Mouse (Mus musculus) intestine, postnatal 0 days (tissue): ENCODE results near the gene Atxn7. TPM values are rescaled to one million over a fixed set of nuclear protein-coding genes. Genes with fewer than 3 reads are reported as not detected.

Experiments
- ATAC-seq: fragments of 200-750 bp; cut with Nextera tagmentation; 2 replicates; pipeline ENCODE4 v1.8.0; 2017; ENCODE audit warnings: mild to moderate bottlenecking, moderate TSS enrichment, moderate library complexity
- H3K27ac ChIP-seq: fragments of 300-500 bp; sonication (generic); 2 replicates; pipeline ENCODE4 v1.5.1; 2014; ENCODE audit warnings: mild to moderate bottlenecking, low read depth, low read length, moderate library complexity
- H3K27me3 ChIP-seq: fragments of 300-500 bp; sonication (generic); replicated peaks from 2 replicates; pipeline ENCODE4 v1.6.1; 2014; ENCODE audit warnings: low read length, mixed read lengths; ENCODE audit not compliant: control insufficient read depth, insufficient read depth
- H3K36me3 ChIP-seq: fragments of 300-500 bp; sonication (generic); 2 replicates; pipeline ENCODE4 v1.6.1; 2014; ENCODE audit warnings: mild to moderate bottlenecking, moderate library complexity; ENCODE audit not compliant: control insufficient read depth, insufficient read depth
- H3K4me1 ChIP-seq: fragments of 300-500 bp; sonication (generic); replicated peaks from 2 replicates; pipeline ENCODE4 v1.6.1; 2014; ENCODE audit warnings: antibody characterized with exemption, low read length, mixed read lengths; ENCODE audit not compliant: control insufficient read depth, insufficient read depth
- H3K4me2 ChIP-seq: fragments of 300-500 bp; sonication (generic); replicated peaks from 2 replicates; pipeline ENCODE4 v1.6.1; 2014; ENCODE audit warnings: low read depth, mild to moderate bottlenecking, moderate library complexity
- H3K4me3 ChIP-seq: fragments of 300-500 bp; sonication (generic); 2 replicates; pipeline ENCODE4 v1.5.1; 2014; ENCODE audit warnings: low read depth, low read length
- H3K9ac ChIP-seq: fragments of 300-500 bp; sonication (generic); 2 replicates; pipeline ENCODE4 v1.6.1; 2014; ENCODE audit warnings: mild to moderate bottlenecking, low read depth, low read length
- H3K9me3 ChIP-seq: fragments of 300-500 bp; sonication (generic); 2 replicates; pipeline ENCODE4 v1.6.1; 2016; ENCODE audit warnings: mixed run types; ENCODE audit not compliant: control insufficient read depth
- CTCF ChIP-seq: sonication (generic); IDR thresholded peaks from 2 replicates; pipeline ENCODE4 v1.5.1; 2016; ENCODE audit warnings: low read depth, mild to moderate bottlenecking, control low read depth, antibody characterized with exemption, moderate library complexity
- WGBS: fragments of 180-500 bp; shearing (Covaris S2); extraction: QIAGEN DNeasy Blood & Tissue Kit; methylation state at CpG from one replicate; pipeline ENCODE4 v1.1.7; 2014; 5-methylcytosine and 5-hydroxymethylcytosine counted together
- polyA plus RNA-seq: library from polyadenylated mRNA; unstranded; fragments of >200 nt; fragmentation: Nextera tagmentation; extraction: Ambion mirVana; gene quantifications from 2 replicates; pipeline ENCODE4 v1.2.1, GENCODE M21; 2015

The Atxn7 gene
- polyA plus RNA-seq, 1 experiment from 2014 or later, result 3.8 TPM

DNA sequence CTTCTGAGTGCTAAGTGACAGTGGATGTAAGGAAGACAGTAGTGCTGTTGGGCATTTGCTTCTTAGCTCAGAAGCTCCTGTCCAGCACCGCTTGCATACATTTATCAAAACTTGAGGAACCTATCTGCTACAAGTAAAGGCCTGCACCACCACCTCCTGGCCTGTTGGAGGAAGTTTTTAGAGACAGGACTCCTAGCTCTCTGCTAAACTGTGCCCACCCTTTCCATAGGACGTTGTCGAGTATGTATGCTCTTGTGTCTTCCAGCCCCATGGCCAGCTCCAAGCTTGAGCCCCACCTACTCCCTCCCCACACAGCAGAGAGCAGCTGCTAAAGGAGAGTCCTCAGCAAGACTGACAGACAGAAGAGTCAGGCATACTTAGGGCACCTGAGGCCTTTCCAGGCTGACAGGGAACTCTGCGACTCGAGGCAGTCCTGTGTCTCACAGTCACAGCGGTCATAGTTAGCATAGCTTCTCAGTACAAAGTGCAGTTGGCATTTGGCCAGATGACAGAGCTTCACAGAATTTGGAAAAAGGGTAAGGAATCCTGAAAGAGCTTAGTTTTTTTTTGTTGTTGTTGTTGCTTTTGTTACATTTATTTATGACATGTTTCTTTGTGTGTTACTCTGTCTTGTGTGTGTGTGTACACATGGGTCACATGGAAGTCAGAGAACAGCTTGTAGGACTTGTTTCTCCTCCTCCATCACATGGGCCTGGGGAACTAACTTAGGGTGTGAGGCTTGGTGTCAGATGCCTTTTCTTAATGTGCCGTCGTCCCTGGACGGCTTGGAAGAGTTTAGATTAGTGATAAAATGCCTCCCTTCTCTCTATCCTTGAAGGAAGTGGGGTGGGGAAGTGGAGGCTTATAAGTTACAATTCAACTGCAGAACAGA lies 34.2 kb downstream of the Atxn7 start:
- Histone ChIP-seq H3K27ac (no peak overlapping the region), H3K9me3 (no peaks in the 10 kb centered on the region), H3K9ac (no peak overlapping the region; the same call in 1 of the 2 replicates), H3K4me1 (no peaks in the 10 kb centered on the region), H3K4me3 (no peak overlapping the region), H3K27me3 (no peaks in the 10 kb centered on the region), H3K36me3 (no peaks in the 10 kb centered on the region), H3K4me2 (no peak overlapping the region)
- peak; percentile 75 for ATAC-seq
- peak; percentile 68 for TF ChIP-seq CTCF
- 36% methylated on average over 9 of the region's 9 CpGs for WGBS

DNA sequence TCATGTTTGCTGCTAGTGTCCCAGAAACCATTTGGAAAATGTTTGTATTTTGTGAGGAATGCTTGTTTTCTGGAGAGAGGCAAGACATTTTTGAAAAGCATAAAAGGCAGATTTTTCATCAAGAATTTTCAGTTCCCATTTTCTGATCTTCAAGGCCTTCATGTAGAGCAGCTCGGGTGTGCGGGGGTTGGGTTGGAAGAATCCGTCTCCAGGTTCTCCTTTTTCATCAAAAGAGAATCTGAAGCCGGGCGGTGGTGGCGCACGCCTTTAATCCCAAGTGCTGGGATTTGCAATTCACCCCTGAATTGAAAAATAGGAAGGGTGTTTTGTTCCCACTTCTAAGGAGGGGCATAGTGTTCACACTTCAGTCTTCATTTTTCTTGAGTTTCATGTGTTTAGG lies 41.5 kb downstream of the Atxn7 start:
- no peak for TF ChIP-seq CTCF
- no peak overlapping the region for H3K9ac ChIP-seq
- H3K4me2 ChIP-seq, result no peak overlapping the region
- no peak for ATAC-seq
- no peaks in the 10 kb centered on the region for H3K27me3 ChIP-seq
- 92% methylated on average over 7 of the region's 7 CpGs for WGBS
- no peaks in the 10 kb centered on the region for H3K4me1 ChIP-seq
- H3K36me3 ChIP-seq, result no peaks in the 10 kb centered on the region
- H3K9me3 ChIP-seq, result no peaks in the 10 kb centered on the region
- H3K4me3 ChIP-seq, result no peak overlapping the region
- H3K27ac ChIP-seq, result no peak overlapping the region

DNA sequence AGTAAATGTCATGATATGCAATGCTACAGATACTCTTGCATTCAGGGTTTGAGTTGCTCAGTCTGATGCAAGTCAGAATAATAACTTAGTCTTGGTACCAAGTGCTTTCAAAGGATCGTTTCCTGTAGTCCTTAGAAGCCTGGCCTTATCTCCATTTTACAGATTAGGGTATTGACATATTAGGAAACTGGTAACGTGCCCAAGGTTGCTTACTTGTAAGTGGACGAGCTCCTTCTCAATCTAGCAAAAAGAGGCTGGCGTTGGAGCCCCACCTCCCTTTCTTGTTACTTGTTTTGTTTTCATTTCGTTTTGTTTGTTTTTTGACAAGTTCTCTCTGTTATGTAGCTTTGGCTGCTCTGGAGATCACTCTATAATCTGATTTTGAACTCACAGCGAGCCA lies 48.5 kb downstream of the Atxn7 start:
- no peak for ATAC-seq
- Histone ChIP-seq H3K9ac (no peak overlapping the region), H3K27ac (no peak overlapping the region), H3K4me3 (no peak overlapping the region), H3K4me1 (no peaks in the 10 kb centered on the region), H3K9me3 (no peaks in the 10 kb centered on the region), H3K27me3 (no peaks in the 10 kb centered on the region), H3K36me3 (no peaks in the 10 kb centered on the region), H3K4me2 (no peak overlapping the region)
- no peak for TF ChIP-seq CTCF
- 51% methylated on average over 6 of the region's 6 CpGs for WGBS

DNA sequence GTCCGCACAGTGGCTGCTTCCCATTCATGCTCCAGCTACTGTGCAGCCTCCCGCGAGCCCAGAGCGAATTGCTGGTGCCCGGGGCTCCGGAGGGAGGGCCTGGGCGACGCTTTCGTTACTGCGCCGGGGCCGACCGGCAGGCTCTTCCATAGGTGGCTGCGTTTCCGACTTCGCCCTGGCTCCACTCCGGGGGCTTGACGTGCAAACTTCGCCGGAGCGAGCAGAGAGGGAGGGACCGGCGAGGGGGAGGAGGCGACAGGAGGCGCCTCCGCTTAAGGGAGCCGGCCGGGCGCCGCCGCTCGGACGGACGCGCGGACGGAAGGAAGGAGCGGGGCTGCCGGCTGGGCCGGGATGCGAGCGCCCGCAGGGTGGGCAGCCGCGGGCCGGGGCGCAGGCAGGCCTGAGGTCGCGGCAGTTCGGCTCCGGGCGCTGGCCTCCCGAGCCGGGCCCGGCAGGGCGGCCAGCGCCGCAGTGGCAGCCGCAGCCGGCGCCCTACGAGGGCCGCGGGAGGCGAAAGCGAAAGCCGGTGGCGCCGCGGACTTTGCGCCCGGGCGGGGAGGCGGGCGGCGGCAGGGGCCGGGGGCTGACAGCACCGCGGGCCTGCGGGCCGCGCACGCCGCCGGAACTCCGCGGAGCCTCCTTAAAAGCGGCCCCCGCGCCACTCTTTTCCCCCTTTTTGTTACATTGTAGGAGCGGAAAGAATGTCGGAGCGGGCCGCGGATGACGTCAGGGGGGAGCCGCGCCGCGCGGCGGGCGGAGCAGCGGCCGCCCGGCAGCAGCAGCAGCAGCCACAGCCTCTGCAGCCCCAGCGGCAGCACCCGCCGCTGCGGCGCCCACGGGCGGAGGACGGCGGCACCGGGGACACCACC lies 51.4 kb downstream of the Atxn7 start:
- Histone ChIP-seq H3K27me3 (no peaks in the 10 kb centered on the region), H3K9ac (peak overlapping the region; percentile 97), H3K27ac (peak overlapping the region; percentile 100), H3K4me1 (no peaks in the 10 kb centered on the region), H3K4me2 (peak overlapping the region; percentile 73), H3K9me3 (no peaks in the 10 kb centered on the region), H3K4me3 (peak overlapping the region; percentile 90), H3K36me3 (peaks cover 7% of the 10 kb centered on the region; the same call in 1 of the 2 replicates)
- peak; percentile 31 for TF ChIP-seq CTCF
- under 1% methylated on average over 79 of the region's 116 CpGs for WGBS
- peak; percentile 95 for ATAC-seq

DNA sequence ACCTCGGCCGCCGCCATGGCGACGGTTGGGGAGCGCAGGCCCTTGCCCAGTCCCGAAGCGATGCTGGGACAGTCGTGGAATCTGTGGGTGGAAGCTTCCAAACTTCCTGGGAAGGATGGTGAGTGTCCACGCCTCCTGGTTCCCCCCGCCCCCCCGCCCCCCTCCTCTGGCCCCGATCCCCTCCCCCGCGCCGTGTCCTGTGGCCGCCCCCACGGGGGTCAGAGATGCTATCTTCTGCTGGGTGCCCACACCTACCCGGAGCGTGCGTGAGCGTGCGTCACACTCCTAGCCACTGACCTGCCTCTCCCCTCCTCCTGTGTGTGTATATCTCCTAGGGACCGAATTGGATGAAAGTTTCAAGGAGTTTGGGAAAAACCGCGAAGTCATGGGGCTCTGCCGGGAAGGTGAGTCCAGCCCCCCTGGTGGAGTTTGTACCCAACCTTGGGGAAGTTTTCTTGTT lies 52.0 kb downstream of the Atxn7 start:
- Histone ChIP-seq H3K36me3 (peaks cover 7% of the 10 kb centered on the region; the same call in 1 of the 2 replicates), H3K4me2 (peak overlapping the region; percentile 73), H3K27me3 (no peaks in the 10 kb centered on the region), H3K9me3 (no peaks in the 10 kb centered on the region), H3K4me3 (peak overlapping the region; percentile 90), H3K4me1 (no peaks in the 10 kb centered on the region), H3K9ac (peak overlapping the region; percentile 97), H3K27ac (peak overlapping the region; percentile 100)
- 2% methylated on average over 23 of the region's 27 CpGs for WGBS
- no peak for TF ChIP-seq CTCF
- peak; percentile 39 for ATAC-seq
